Mouse (Mus musculus) myocyte (in vitro differentiated cells): ENCODE measurements at regions not wholly inside any gene's neighbourhood (a gene's known extent, or its start where the extent isn't known, plus 50 kb on each side); places are given as distances from the start of the nearest gene placed in this dataset.
A peak's percentile ranks its signal among the peaks of the same experiment; 100 is the strongest.

Experiments
- H3K27me3 ChIP-seq: one replicate; pipeline ENCODE4 v1.6.1; 2011; ENCODE audit not compliant: control insufficient read depth, insufficient read depth, insufficient read length
- H3K36me3 ChIP-seq: one replicate; pipeline ENCODE4 v1.6.1; 2011; ENCODE audit not compliant: control insufficient read depth, insufficient read depth
- H3K4me2 ChIP-seq: one replicate; pipeline ENCODE4 v1.6.1; 2011; ENCODE audit warnings: low read depth, control low read depth
- H3K4me3 ChIP-seq: one replicate; pipeline ENCODE4 v1.5.1; 2011; ENCODE audit warnings: mild to moderate bottlenecking, control low read depth, moderate library complexity
- H3K79me2 ChIP-seq: one replicate; pipeline ENCODE4 v1.6.1; 2011; ENCODE audit not compliant: control insufficient read depth, insufficient read depth
- H3ac ChIP-seq: one replicate; pipeline ENCODE4 v1.6.1; 2011; ENCODE audit not compliant: control insufficient read depth, insufficient read length
- CEBPB ChIP-seq: IDR thresholded peaks from 2 replicates; pipeline ENCODE4 v1.6.1; 2011; ENCODE audit warnings: mild to moderate bottlenecking, moderate library complexity; ENCODE audit not compliant: poor library complexity, insufficient read depth, severe bottlenecking
- E2F4 ChIP-seq: IDR thresholded peaks from one replicate; pipeline ENCODE4 v1.6.1; 2011; ENCODE audit warnings: mild to moderate bottlenecking, control low read depth, moderate library complexity; ENCODE audit not compliant: insufficient read depth
- MAX ChIP-seq: IDR thresholded peaks from one replicate; pipeline ENCODE4 v1.6.1; 2011; ENCODE audit warnings: low read depth, mild to moderate bottlenecking, control low read depth
- MYOD1 ChIP-seq, 3 experiments: IDR thresholded peaks; one replicate each; pipeline ENCODE4 v1.6.1; 2011; ENCODE audit warnings: control low read depth in 2 of 3, low read depth in 2 of 3, mild to moderate bottlenecking in 2 of 3, moderate library complexity in 1 of 3; ENCODE audit not compliant: insufficient read length in 2 of 3, control insufficient read depth in 1 of 3
- MYOG ChIP-seq, 3 experiments: IDR thresholded peaks; one replicate each; pipeline ENCODE4 v1.6.1; 2011; ENCODE audit warnings: control low read depth in 2 of 3, low read depth in 2 of 3, mild to moderate bottlenecking in 2 of 3; ENCODE audit not compliant: insufficient read length in 2 of 3, control insufficient read depth in 1 of 3, insufficient read depth in 1 of 3
- POLR2A ChIP-seq: IDR thresholded peaks from one replicate; pipeline ENCODE4 v1.6.1; 2011; ENCODE audit warnings: low read depth, mild to moderate bottlenecking, control low read depth, moderate library complexity; ENCODE audit not compliant: insufficient read length
- POLR2AphosphoS2 ChIP-seq: IDR thresholded peaks from one replicate; pipeline ENCODE4 v1.6.1; 2011; ENCODE audit warnings: low read depth, control low read depth; ENCODE audit not compliant: insufficient read length
- REST ChIP-seq: IDR thresholded peaks from one replicate; pipeline ENCODE4 v1.6.1; 2011; ENCODE audit warnings: mild to moderate bottlenecking, control low read depth, moderate library complexity; ENCODE audit not compliant: insufficient read depth, insufficient read length
- SRF ChIP-seq: IDR thresholded peaks from one replicate; pipeline ENCODE4 v1.6.1; 2011; ENCODE audit warnings: low read depth; ENCODE audit not compliant: control insufficient read depth, insufficient read length
- TCF12 ChIP-seq: IDR thresholded peaks from one replicate; pipeline ENCODE4 v1.6.1; 2011; ENCODE audit warnings: mild to moderate bottlenecking, control low read depth; ENCODE audit not compliant: poor library complexity, insufficient read depth, severe bottlenecking
- TCF3 ChIP-seq: IDR thresholded peaks from one replicate; pipeline ENCODE4 v1.6.1; 2011; ENCODE audit warnings: low read depth, control low read depth; ENCODE audit not compliant: insufficient read length
- USF1 ChIP-seq: IDR thresholded peaks from one replicate; pipeline ENCODE4 v1.6.1; 2011; ENCODE audit warnings: low read depth, mild to moderate bottlenecking, control low read depth, moderate library complexity

- Histone ChIP-seq H3K4me2 (no peak overlapping the region), H3K27me3 (no peaks in the 10 kb centered on the region), H3K4me3 (no peak overlapping the region), H3K36me3 (no peaks in the 10 kb centered on the region), H3ac (no peak overlapping the region), H3K79me2 (no peaks in the 10 kb centered on the region)
- TF ChIP-seq SRF (no peak), POLR2A (no peak), USF1 (no peak), MYOG (IDR thresholded peaks at IDR 0.05; ENCODE audit: control insufficient read depth in 1 of 3, insufficient read depth in 1 of 3, insufficient read length in 2 of 3, low read depth in 2 of 3) (no peak), CEBPB (no peak), TCF12 (no peak), REST (no peak), MYOD1 (IDR thresholded peaks at IDR 0.05; ENCODE audit: control insufficient read depth in 1 of 3, insufficient read length in 2 of 3, low read depth in 2 of 3) (no peak), E2F4 (no peak), MAX (no peak), POLR2AphosphoS2 (no peak), TCF3 (no peak)
These were observed 1528.2 kb upstream of the Dsel start for GRCm38 (mm10) chr1:113392962-113393361.

- Histone ChIP-seq H3K4me2 (no peak overlapping the region), H3ac (no peak overlapping the region), H3K27me3 (no peaks in the 10 kb centered on the region), H3K79me2 (no peaks in the 10 kb centered on the region), H3K4me3 (no peak overlapping the region), H3K36me3 (no peaks in the 10 kb centered on the region)
- TF ChIP-seq CEBPB (peak; percentile 51; the same call in 1 of the 2 replicates), POLR2A (no peak)
These were observed 1525.2 kb upstream of the Dsel start for GRCm38 (mm10) chr1:113389920-113390319.

GRCm38 (mm10) chr1:113384888-113385430 is 1520.2 kb upstream of the Dsel start:
- Histone ChIP-seq H3ac (no peak overlapping the region), H3K79me2 (no peaks in the 10 kb centered on the region), H3K4me3 (no peak overlapping the region), H3K27me3 (no peaks in the 10 kb centered on the region), H3K4me2 (no peak overlapping the region), H3K36me3 (no peaks in the 10 kb centered on the region)
- TF ChIP-seq CEBPB = no peak
- TF ChIP-seq E2F4 = no peak
- TF ChIP-seq POLR2AphosphoS2 = no peak

GRCm38 (mm10) chr1:113383717-113384116 is 1519.0 kb upstream of the Dsel start:
- H3K4me2 ChIP-seq = no peak overlapping the region
- H3K79me2 ChIP-seq = no peaks in the 10 kb centered on the region
- no peak overlapping the region for H3ac ChIP-seq
- TF ChIP-seq CEBPB (no peak), MYOG (IDR thresholded peaks at IDR 0.05; ENCODE audit: control insufficient read depth in 1 of 3, insufficient read depth in 1 of 3, insufficient read length in 2 of 3, low read depth in 2 of 3) (no peak), TCF3 (no peak), REST (no peak), MAX (no peak), POLR2AphosphoS2 (no peak), USF1 (no peak), TCF12 (no peak), E2F4 (no peak), POLR2A (no peak), MYOD1 (IDR thresholded peaks at IDR 0.05; ENCODE audit: control insufficient read depth in 1 of 3, insufficient read length in 2 of 3, low read depth in 2 of 3) (no peak), SRF (no peak)
- no peak overlapping the region for H3K4me3 ChIP-seq
- H3K27me3 ChIP-seq = no peaks in the 10 kb centered on the region
- no peaks in the 10 kb centered on the region for H3K36me3 ChIP-seq

GRCm38 (mm10) chr1:113372679-113373078 is 1508.0 kb upstream of the Dsel start:
- TF ChIP-seq TCF3 (no peak), POLR2AphosphoS2 (no peak), TCF12 (no peak), E2F4 (no peak), SRF (no peak)
- no peaks in the 10 kb centered on the region for H3K27me3 ChIP-seq
- no peak overlapping the region for H3ac ChIP-seq
- H3K79me2 ChIP-seq = no peaks in the 10 kb centered on the region
- H3K36me3 ChIP-seq = no peaks in the 10 kb centered on the region
- H3K4me3 ChIP-seq = no peak overlapping the region
- H3K4me2 ChIP-seq = no peak overlapping the region

GRCm38 (mm10) chr1:113358242-113358641 is 1493.5 kb upstream of the Dsel start:
- H3K4me2 ChIP-seq = no peak overlapping the region
- no peak for TF ChIP-seq POLR2AphosphoS2
- H3K36me3 ChIP-seq = no peaks in the 10 kb centered on the region
- no peak overlapping the region for H3ac ChIP-seq
- H3K79me2 ChIP-seq = no peaks in the 10 kb centered on the region
- H3K27me3 ChIP-seq = no peaks in the 10 kb centered on the region
- H3K4me3 ChIP-seq = no peak overlapping the region
